Mouse (Mus musculus): ENCODE measurements around the gene Gm37240. TPM values are rescaled to one million over a fixed set of nuclear protein-coding genes. Genes with fewer than 3 reads are reported as not detected.

Gene Gm37240
- polyA plus RNA-seq, 1 experiment from 2014 or later: 8.9 TPM

GRCm38 (mm10) chr3:85126970-85127369 is 760.3 kb downstream of the Gm37240 start:
- Histone ChIP-seq H3K4me3 (replicated peaks) (no peak overlapping the region), H3K36me3 (no peaks in the 10 kb centered on the region), H3K9me3 (replicated peaks) (no peaks in the 10 kb centered on the region), H3K4me2 (no peak overlapping the region), H3K27me3 (no peaks in the 10 kb centered on the region), H3K9ac (no peak overlapping the region), H3K4me1 (0 out of 2 replicates have a peak, but pooled peaks cover 6% of the 10 kb centered on the region), H3K27ac (no peak overlapping the region)
- ATAC-seq (replicated peaks; ENCODE audit: low FRiP score): no peak
- 85% methylated on average over 7 of the region's 7 CpGs for WGBS

- WGBS: 76% methylated on average over 5 of the region's 5 CpGs
- H3K4me1 ChIP-seq: no peaks in the 10 kb centered on the region
- H3K9ac ChIP-seq: no peak overlapping the region
- no peak overlapping the region for H3K4me2 ChIP-seq
- no peaks in the 10 kb centered on the region for H3K36me3 ChIP-seq
- no peak overlapping the region for H3K4me3 ChIP-seq (replicated peaks)
- H3K27ac ChIP-seq: no peak overlapping the region
- ATAC-seq (replicated peaks; ENCODE audit: low FRiP score): no peak
- no peaks in the 10 kb centered on the region for H3K27me3 ChIP-seq
- H3K9me3 ChIP-seq (replicated peaks): no peaks in the 10 kb centered on the region
Measured at GRCm38 (mm10) chr3:85125471-85125870, 761.8 kb downstream of the Gm37240 start.

DNA sequence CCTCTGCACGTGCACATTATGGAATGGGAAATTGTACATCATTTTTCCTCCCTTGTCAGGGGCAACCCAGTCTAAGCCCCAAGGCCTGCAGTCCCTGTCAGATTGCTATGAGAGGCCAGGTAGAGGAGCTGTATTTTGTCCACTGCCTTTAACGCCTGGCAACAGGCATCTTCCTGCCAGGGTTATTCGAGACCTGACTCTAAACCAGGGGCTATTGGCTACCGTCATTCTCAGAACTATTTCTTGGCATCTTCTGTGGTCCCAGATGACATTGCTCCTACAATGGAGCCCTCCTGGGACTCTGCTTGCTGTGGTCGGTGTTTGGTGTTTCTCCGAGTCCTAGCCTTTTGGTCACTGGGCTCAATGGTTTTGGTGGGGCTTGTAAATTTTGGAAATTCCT is 762.4 kb downstream of the Gm37240 start:
- no peak overlapping the region for H3K4me3 ChIP-seq (replicated peaks)
- 71% methylated on average over 6 of the region's 6 CpGs for whole genome bisulfite sequencing
- no peak overlapping the region for H3K27ac ChIP-seq
- no peak overlapping the region for H3K9ac ChIP-seq
- H3K4me1 ChIP-seq: no peaks in the 10 kb centered on the region
- H3K27me3 ChIP-seq: no peaks in the 10 kb centered on the region
- H3K9me3 ChIP-seq (replicated peaks): no peaks in the 10 kb centered on the region
- no peak for ATAC-seq (replicated peaks; ENCODE audit: low FRiP score)
- H3K36me3 ChIP-seq: no peaks in the 10 kb centered on the region
- no peak overlapping the region for H3K4me2 ChIP-seq

DNA sequence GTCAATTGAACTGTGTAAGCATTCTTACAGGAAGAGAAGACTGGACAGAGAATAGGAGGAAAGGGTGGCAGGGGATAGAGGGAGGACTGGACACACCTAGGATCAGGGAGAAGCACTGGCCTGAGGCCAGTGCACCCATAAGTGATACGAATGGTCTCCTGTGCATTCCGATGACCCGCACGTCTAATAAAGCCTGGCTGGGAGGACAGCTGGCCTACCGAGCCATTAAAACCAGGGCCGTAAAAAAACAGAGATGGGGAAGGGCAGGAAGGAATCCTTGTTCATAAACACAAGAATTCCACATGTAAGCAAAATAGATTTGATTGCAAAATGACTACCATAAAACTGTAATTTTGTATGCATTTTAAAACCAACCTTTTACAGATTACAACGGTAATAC is 762.9 kb downstream of the Gm37240 start:
- no peak overlapping the region for H3K4me3 ChIP-seq (replicated peaks)
- no peak overlapping the region for H3K4me2 ChIP-seq
- H3K27ac ChIP-seq: no peak overlapping the region
- H3K9ac ChIP-seq: no peak overlapping the region
- no peaks in the 10 kb centered on the region for H3K27me3 ChIP-seq
- 34% methylated on average over 7 of the region's 7 CpGs for WGBS
- H3K36me3 ChIP-seq: no peaks in the 10 kb centered on the region
- H3K9me3 ChIP-seq (replicated peaks): no peaks in the 10 kb centered on the region
- H3K4me1 ChIP-seq: no peaks in the 10 kb centered on the region
- ATAC-seq (replicated peaks; ENCODE audit: low FRiP score): no peak

GRCm38 (mm10) chr3:85117702-85118101 is 769.6 kb downstream of the Gm37240 start:
- H3K4me2 ChIP-seq: no peak overlapping the region
- no peak overlapping the region for H3K27ac ChIP-seq
- no peak for ATAC-seq (replicated peaks; ENCODE audit: low FRiP score)
- H3K27me3 ChIP-seq: no peaks in the 10 kb centered on the region
- no peaks in the 10 kb centered on the region for H3K36me3 ChIP-seq
- H3K4me1 ChIP-seq: no peaks in the 10 kb centered on the region
- 78% methylated on average over 5 of the region's 5 CpGs for WGBS
- no peak overlapping the region for H3K4me3 ChIP-seq (replicated peaks)
- no peaks in the 10 kb centered on the region for H3K9me3 ChIP-seq (replicated peaks)
- no peak overlapping the region for H3K9ac ChIP-seq

DNA sequence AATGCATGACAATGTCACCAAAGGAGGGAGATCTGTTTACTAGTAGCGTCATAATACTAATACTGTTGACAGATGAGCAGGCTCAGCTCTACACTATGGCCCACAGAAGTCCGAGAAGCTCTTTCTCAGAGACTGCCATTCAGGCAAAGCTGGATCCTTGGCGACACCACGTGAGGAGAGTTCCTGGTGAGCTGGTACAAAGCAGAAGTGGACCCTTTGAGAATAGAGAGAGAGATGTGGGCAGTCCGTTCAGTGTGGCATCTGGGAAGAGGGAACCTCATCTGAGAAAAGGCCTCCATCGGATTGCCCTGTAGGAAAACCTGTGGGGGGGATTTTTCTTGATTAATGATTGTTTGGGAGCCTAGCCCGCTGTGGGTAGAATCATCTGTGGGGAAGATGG is 770.3 kb downstream of the Gm37240 start:
- Histone ChIP-seq H3K4me1 (no peaks in the 10 kb centered on the region), H3K4me3 (replicated peaks) (no peak overlapping the region), H3K9me3 (replicated peaks) (no peaks in the 10 kb centered on the region), H3K4me2 (no peak overlapping the region), H3K36me3 (no peaks in the 10 kb centered on the region), H3K27ac (no peak overlapping the region), H3K27me3 (no peaks in the 10 kb centered on the region), H3K9ac (no peak overlapping the region)
- WGBS: 87% methylated on average over 7 of the region's 7 CpGs
- ATAC-seq (replicated peaks; ENCODE audit: low FRiP score): no peak

GRCm38 (mm10) chr3:85115959-85116543 is 771.3 kb downstream of the Gm37240 start:
- H3K4me1 ChIP-seq: no peaks in the 10 kb centered on the region
- ATAC-seq (replicated peaks; ENCODE audit: low FRiP score): 0 out of 2 replicates have a peak, but pooled peaks have one; percentile 33
- 30% methylated on average over 7 of the region's 7 CpGs for whole genome bisulfite sequencing

DNA sequence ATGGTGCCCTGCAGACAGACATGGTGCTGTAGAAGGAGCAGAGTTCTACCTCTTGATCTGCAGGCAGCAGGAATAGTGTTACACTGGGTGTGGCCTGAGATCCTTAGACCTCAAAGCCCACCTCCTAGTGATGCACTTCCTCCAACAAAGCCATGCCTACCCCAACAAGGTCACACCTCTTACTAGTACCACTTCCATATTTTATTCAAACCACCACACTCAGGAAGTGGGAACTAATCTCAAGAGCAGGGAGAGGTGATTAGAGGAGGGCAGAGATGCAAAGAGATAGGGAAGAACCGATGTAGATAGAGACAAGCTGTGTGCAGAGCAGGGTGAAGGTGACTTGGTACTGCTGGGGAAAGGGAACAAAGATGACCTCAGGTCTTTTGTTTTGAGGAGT is 773.8 kb downstream of the Gm37240 start:
- no peak overlapping the region for H3K4me2 ChIP-seq
- H3K36me3 ChIP-seq: no peaks in the 10 kb centered on the region
- H3K4me3 ChIP-seq (replicated peaks): no peak overlapping the region
- 70% methylated on average over 1 of the region's 1 CpGs for WGBS
- no peak overlapping the region for H3K9ac ChIP-seq
- no peaks in the 10 kb centered on the region for H3K4me1 ChIP-seq
- no peaks in the 10 kb centered on the region for H3K27me3 ChIP-seq
- ATAC-seq (replicated peaks; ENCODE audit: low FRiP score): no peak
- H3K27ac ChIP-seq: no peak overlapping the region
- no peaks in the 10 kb centered on the region for H3K9me3 ChIP-seq (replicated peaks)

More at GRCm38 (mm10) chr3:85115959-85116543, 771.3 kb downstream of the Gm37240 start:
- no peak overlapping the region for H3K27ac ChIP-seq
- no peak overlapping the region for H3K9ac ChIP-seq
- H3K27me3 ChIP-seq: no peaks in the 10 kb centered on the region
- no peak overlapping the region for H3K4me2 ChIP-seq
- no peak overlapping the region for H3K4me3 ChIP-seq (replicated peaks)
- no peaks in the 10 kb centered on the region for H3K9me3 ChIP-seq (replicated peaks)
- no peaks in the 10 kb centered on the region for H3K36me3 ChIP-seq

- no peaks in the 10 kb centered on the region for H3K4me1 ChIP-seq
- no peaks in the 10 kb centered on the region for H3K36me3 ChIP-seq
Measured at GRCm38 (mm10) chr3:85110762-85111161, 776.6 kb downstream of the Gm37240 start.

GRCm38 (mm10) chr3:85109221-85109620 is 778.1 kb downstream of the Gm37240 start:
- no peaks in the 10 kb centered on the region for H3K27me3 ChIP-seq
- ATAC-seq (replicated peaks; ENCODE audit: low FRiP score): no peak
- no peak overlapping the region for H3K4me3 ChIP-seq (replicated peaks)
- no peak overlapping the region for H3K27ac ChIP-seq
- no peaks in the 10 kb centered on the region for H3K9me3 ChIP-seq (replicated peaks)
- H3K9ac ChIP-seq: no peak overlapping the region
- no peaks in the 10 kb centered on the region for H3K36me3 ChIP-seq
- no peaks in the 10 kb centered on the region for H3K4me1 ChIP-seq
- no peak overlapping the region for H3K4me2 ChIP-seq
- 69% methylated on average over 2 of the region's 2 CpGs for WGBS

More at GRCm38 (mm10) chr3:85110762-85111161, 776.6 kb downstream of the Gm37240 start:
- no peaks in the 10 kb centered on the region for H3K9me3 ChIP-seq (replicated peaks)
- WGBS: 71% methylated on average over 4 of the region's 4 CpGs
- ATAC-seq (replicated peaks; ENCODE audit: low FRiP score): no peak
- no peak overlapping the region for H3K4me3 ChIP-seq (replicated peaks)
- H3K9ac ChIP-seq: no peak overlapping the region
- no peak overlapping the region for H3K27ac ChIP-seq
- no peaks in the 10 kb centered on the region for H3K27me3 ChIP-seq
- H3K4me2 ChIP-seq: no peak overlapping the region

DNA sequence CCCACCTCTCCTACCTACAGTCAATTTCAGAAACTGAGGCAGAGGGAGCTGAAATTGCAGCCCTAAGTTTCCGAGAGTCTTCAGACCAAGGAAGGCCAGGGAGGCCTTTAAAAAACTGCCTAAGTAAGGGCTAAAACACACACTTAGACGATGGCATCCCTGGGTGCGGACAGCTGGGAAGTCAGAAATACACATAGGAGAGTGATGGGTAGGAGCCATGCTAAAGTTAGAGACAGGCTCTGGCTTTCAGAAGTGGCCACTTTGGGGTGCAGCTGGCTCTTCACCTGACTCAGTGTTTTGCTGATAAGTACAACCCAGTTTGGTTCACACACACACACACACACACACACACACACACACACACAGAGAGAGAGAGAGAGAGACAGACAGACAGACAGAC is 778.9 kb downstream of the Gm37240 start:
- H3K36me3 ChIP-seq: no peaks in the 10 kb centered on the region
- ATAC-seq (replicated peaks; ENCODE audit: low FRiP score): no peak

GRCm38 (mm10) chr3:85106956-85107355 is 780.4 kb downstream of the Gm37240 start:
- H3K9ac ChIP-seq: no peak overlapping the region
- no peak overlapping the region for H3K4me3 ChIP-seq (replicated peaks)
- H3K4me2 ChIP-seq: no peak overlapping the region
- H3K36me3 ChIP-seq: no peaks in the 10 kb centered on the region
- H3K27me3 ChIP-seq: no peaks in the 10 kb centered on the region
- 73% methylated on average over 11 of the region's 11 CpGs for WGBS
- H3K4me1 ChIP-seq: no peaks in the 10 kb centered on the region
- H3K27ac ChIP-seq: no peak overlapping the region
- ATAC-seq (replicated peaks; ENCODE audit: low FRiP score): no peak
- H3K9me3 ChIP-seq (replicated peaks): no peaks in the 10 kb centered on the region

More for the DNA sequence above, 778.9 kb downstream of the Gm37240 start:
- H3K27ac ChIP-seq: no peak overlapping the region
- no peak overlapping the region for H3K9ac ChIP-seq
- no peak overlapping the region for H3K4me3 ChIP-seq (replicated peaks)
- 87% methylated on average over 3 of the region's 3 CpGs for WGBS
- H3K4me2 ChIP-seq: no peak overlapping the region
- H3K4me1 ChIP-seq: no peaks in the 10 kb centered on the region
- H3K27me3 ChIP-seq: no peaks in the 10 kb centered on the region
- H3K9me3 ChIP-seq (replicated peaks): no peaks in the 10 kb centered on the region

DNA sequence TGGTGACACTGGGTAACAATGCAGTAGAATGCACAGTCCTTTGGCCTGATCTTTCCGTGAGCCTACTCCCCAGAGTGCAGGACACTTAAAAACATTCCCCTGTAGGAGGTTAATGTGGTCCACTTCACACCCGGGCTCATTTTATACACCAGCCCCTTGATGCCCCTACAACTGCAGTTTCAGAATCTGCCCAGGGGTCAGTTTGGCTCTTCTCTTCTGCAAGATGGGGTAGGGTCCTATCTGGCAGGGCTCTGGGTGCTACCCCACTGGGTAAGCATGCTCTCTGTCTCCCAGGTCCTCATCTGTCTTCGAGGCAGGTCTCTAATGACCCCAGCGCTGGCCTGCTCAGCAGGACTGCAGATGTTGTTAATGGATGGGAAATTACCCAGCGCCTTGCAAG is 783.0 kb downstream of the Gm37240 start:
- Histone ChIP-seq H3K27ac (no peak overlapping the region), H3K9me3 (replicated peaks) (no peaks in the 10 kb centered on the region), H3K27me3 (no peaks in the 10 kb centered on the region), H3K4me3 (replicated peaks) (no peak overlapping the region), H3K4me1 (no peaks in the 10 kb centered on the region), H3K36me3 (no peaks in the 10 kb centered on the region), H3K9ac (no peak overlapping the region), H3K4me2 (no peak overlapping the region)
- WGBS: 41% methylated on average over 5 of the region's 5 CpGs
- ATAC-seq (replicated peaks; ENCODE audit: low FRiP score): no peak
